Mouse (Mus musculus): ENCODE data around the gene Cadm4. TPM values are rescaled to one million over a fixed set of nuclear protein-coding genes. Genes with fewer than 3 reads are reported as not detected.

Cadm4 gene
- polyA plus RNA-seq, 1 experiment from 2014 or later = 90.6 TPM

DNA sequence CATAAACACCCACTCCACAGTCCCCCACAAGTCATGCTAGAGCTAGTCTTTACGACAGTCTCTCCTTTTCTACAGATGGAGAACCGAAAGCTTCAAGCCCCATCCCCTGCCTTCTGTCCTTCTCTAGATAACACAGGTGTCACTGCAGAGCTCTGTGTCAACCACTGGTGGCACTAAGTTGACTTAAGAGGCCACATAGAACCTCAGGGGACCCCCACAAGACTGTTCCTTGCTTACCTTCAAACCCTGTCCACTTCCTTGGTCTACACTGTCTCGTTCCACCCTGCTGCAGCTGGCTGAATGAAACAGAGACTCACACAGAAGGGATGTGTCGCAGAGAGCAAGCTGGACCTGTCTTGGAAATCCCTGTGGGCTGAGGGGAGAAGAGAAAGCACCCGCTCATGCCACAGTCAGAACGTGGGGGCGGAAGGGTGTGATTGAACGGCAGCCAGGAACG lies 29.9 kb upstream of the Cadm4 start, which contains the start of gene Irgc1:
Gene Irgc1 (minus strand): TSS at position 443 of the 457 bp plus-strand sequence.
- WGBS = 87% methylated on average over 9 of the region's 9 CpGs
- no peak within 1 kb of the TSS for H3K9ac ChIP-seq (replicated peaks)
- ATAC-seq (ENCODE audit: low FRiP score) = no peak
- no peaks in the 10 kb centered on the region for H3K36me3 ChIP-seq
- H3K4me2 ChIP-seq = no peak within 1 kb of the TSS
- no peaks in the 10 kb centered on the region for H3K4me1 ChIP-seq
- H3K4me3 ChIP-seq (replicated peaks) = no peak within 1 kb of the TSS
- H3K27me3 ChIP-seq (replicated peaks) = no peaks in the 10 kb centered on the region
- H3K27ac ChIP-seq (replicated peaks) = no peak within 1 kb of the TSS
- no peaks in the 10 kb centered on the region for H3K9me3 ChIP-seq (replicated peaks)

GRCm38 (mm10) chr7:24454199-24454598 lies 27.6 kb upstream of the Cadm4 start:
- Histone ChIP-seq H3K4me1 (no peaks in the 10 kb centered on the region), H3K9me3 (replicated peaks) (no peaks in the 10 kb centered on the region), H3K27ac (replicated peaks) (no peak overlapping the region), H3K4me3 (replicated peaks) (no peak overlapping the region), H3K4me2 (no peak overlapping the region), H3K9ac (replicated peaks) (no peak overlapping the region), H3K36me3 (no peaks in the 10 kb centered on the region), H3K27me3 (replicated peaks) (no peaks in the 10 kb centered on the region)
- ATAC-seq (ENCODE audit: low FRiP score) = no peak
- 75% methylated on average over 2 of the region's 2 CpGs for WGBS

- H3K36me3 ChIP-seq = no peaks in the 10 kb centered on the region
- H3K4me1 ChIP-seq = no peaks in the 10 kb centered on the region
- H3K4me3 ChIP-seq (replicated peaks) = no peak overlapping the region
- H3K9me3 ChIP-seq (replicated peaks) = no peaks in the 10 kb centered on the region
- H3K27me3 ChIP-seq (replicated peaks) = no peaks in the 10 kb centered on the region
- H3K9ac ChIP-seq (replicated peaks) = no peak overlapping the region
- no peak for ATAC-seq (ENCODE audit: low FRiP score)
- H3K4me2 ChIP-seq = no peak overlapping the region
- H3K27ac ChIP-seq (replicated peaks) = no peak overlapping the region
- WGBS = 84% methylated on average over 5 of the region's 5 CpGs
Observed at GRCm38 (mm10) chr7:24455726-24456125, 26.1 kb upstream of the Cadm4 start.

DNA sequence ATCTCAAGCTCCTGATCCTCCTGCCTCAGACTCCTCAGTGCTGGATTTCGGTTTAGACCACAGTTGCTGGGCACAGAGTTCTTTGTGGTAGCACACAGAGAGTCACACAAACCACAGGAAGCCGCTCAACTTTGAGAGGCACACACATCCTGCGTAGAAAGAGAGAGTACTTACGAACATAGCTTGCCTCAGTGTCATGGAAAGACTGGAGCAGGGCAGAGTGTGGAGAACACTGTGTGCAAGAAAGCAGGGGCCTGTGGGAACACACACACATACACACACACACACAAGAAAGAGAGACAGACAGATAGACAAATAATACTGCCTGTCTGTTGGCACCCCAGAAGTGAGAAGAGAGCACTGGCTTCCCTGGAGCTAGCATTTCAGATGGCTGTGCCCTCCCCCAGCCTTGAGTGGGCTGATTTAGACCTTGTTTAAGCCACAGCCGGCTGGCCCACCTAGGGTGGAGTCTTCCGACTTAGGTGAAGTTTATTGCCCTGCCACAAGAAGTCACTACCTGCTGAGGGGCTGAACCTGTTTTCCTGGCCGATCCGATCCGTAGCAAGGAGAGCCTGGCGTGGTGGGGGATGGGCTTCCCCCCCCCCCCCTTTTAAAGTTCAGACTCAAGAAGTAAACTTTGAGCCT lies 24.0 kb upstream of the Cadm4 start:
- Histone ChIP-seq H3K9me3 (replicated peaks) (no peaks in the 10 kb centered on the region), H3K27ac (replicated peaks) (no peak overlapping the region), H3K27me3 (replicated peaks) (no peaks in the 10 kb centered on the region), H3K4me3 (replicated peaks) (no peak overlapping the region), H3K4me1 (peaks cover 6% of the 10 kb centered on the region), H3K36me3 (no peaks in the 10 kb centered on the region), H3K4me2 (no peak overlapping the region), H3K9ac (replicated peaks) (no peak overlapping the region)
- ATAC-seq (ENCODE audit: low FRiP score) = no peak
- 56% methylated on average over 10 of the region's 10 CpGs for WGBS

GRCm38 (mm10) chr7:24459440-24459839 lies 22.4 kb upstream of the Cadm4 start:
- Histone ChIP-seq H3K4me2 (no peak overlapping the region), H3K9me3 (replicated peaks) (no peaks in the 10 kb centered on the region), H3K4me1 (peaks cover 11% of the 10 kb centered on the region), H3K27ac (replicated peaks) (no peak overlapping the region), H3K9ac (replicated peaks) (no peak overlapping the region), H3K4me3 (replicated peaks) (no peak overlapping the region), H3K36me3 (no peaks in the 10 kb centered on the region), H3K27me3 (replicated peaks) (no peaks in the 10 kb centered on the region)
- ATAC-seq (ENCODE audit: low FRiP score) = no peak
- WGBS = 91% methylated on average over 5 of the region's 5 CpGs

- ATAC-seq (ENCODE audit: low FRiP score) = no peak
- Histone ChIP-seq H3K27ac (replicated peaks) (no peak overlapping the region), H3K9me3 (replicated peaks) (no peaks in the 10 kb centered on the region), H3K27me3 (replicated peaks) (no peaks in the 10 kb centered on the region), H3K9ac (replicated peaks) (no peak overlapping the region), H3K4me1 (peaks cover 11% of the 10 kb centered on the region), H3K4me3 (replicated peaks) (no peak overlapping the region), H3K36me3 (no peaks in the 10 kb centered on the region), H3K4me2 (no peak overlapping the region)
- WGBS = 54% methylated on average over 3 of the region's 3 CpGs
Observed at GRCm38 (mm10) chr7:24459843-24460242, 22.0 kb upstream of the Cadm4 start.

GRCm38 (mm10) chr7:24461376-24462051 lies 20.3 kb upstream of the Cadm4 start:
- ATAC-seq (ENCODE audit: low FRiP score) = no peak
- no peak overlapping the region for H3K9ac ChIP-seq (replicated peaks)
- no peaks in the 10 kb centered on the region for H3K9me3 ChIP-seq (replicated peaks)
- H3K4me1 ChIP-seq = peaks cover 11% of the 10 kb centered on the region
- no peak overlapping the region for H3K4me2 ChIP-seq
- H3K36me3 ChIP-seq = no peaks in the 10 kb centered on the region
- no peak overlapping the region for H3K4me3 ChIP-seq (replicated peaks)
- H3K27ac ChIP-seq (replicated peaks) = no peak overlapping the region
- no peaks in the 10 kb centered on the region for H3K27me3 ChIP-seq (replicated peaks)
- 61% methylated on average over 14 of the region's 14 CpGs for WGBS

DNA sequence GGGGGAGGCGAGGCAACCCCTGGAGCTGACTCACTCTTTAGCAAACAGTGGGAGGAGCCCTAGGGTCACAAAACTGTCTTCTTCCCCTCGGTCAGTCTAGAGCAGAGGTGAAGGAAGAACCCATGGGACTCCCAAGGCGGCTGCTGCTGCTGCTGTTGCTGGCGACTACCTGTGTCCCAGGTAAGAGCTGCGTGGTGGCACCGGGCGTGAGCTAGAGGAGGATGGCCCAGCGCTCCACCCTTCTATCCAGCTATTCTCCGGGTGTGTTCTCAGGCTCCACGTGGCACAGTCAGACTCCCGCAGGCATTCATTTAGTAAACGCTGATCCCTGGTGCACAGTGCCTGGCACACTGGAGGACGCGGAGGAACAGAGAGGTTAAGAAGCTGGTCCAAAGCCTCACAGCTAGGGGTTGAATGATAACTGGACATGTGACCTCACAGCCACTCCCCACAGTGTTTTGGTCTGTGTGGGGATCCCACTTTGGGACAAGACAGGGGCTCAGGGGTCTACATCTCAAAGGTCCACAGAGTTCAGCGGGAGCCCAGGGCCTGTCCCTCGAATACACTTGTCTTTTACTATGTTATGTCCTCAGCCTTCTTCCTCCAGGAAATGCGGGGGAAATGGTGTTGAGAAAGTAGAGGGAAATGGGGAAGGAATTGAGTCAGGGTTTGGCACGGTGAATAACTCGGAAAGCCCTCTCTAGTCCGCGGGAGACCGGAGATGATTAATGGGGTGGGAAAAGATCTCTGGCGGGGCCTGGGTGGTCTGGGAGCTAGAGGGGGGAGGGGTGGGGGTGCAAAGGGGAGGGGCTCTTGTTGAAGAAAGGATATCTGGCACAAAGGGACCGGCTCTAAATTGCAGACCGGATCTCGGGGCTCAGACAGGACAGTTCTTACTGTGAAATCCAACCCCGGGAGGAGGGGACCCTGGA lies 19.2 kb upstream of the Cadm4 start, which contains the start of gene Plaur:
Gene Plaur (plus strand): TSS at position 97 of the 932 bp plus-strand sequence.
- H3K27ac ChIP-seq (replicated peaks) = no peak within 1 kb of the TSS
- no peaks in the 10 kb centered on the region for H3K36me3 ChIP-seq
- H3K27me3 ChIP-seq (replicated peaks) = no peaks in the 10 kb centered on the region
- peaks cover 11% of the 10 kb centered on the region for H3K4me1 ChIP-seq
- peak within 1 kb of the TSS; percentile 45 for H3K4me2 ChIP-seq
- 6% methylated on average over 27 of the region's 27 CpGs for WGBS
- no peak within 1 kb of the TSS for H3K9ac ChIP-seq (replicated peaks)
- H3K4me3 ChIP-seq (replicated peaks) = peak within 1 kb of the TSS; percentile 14
- peak; percentile 38 for ATAC-seq (ENCODE audit: low FRiP score)
- no peaks in the 10 kb centered on the region for H3K9me3 ChIP-seq (replicated peaks)

GRCm38 (mm10) chr7:24466835-24467234 lies 15.0 kb upstream of the Cadm4 start:
- H3K27ac ChIP-seq (replicated peaks) = no peak overlapping the region
- no peak overlapping the region for H3K4me3 ChIP-seq (replicated peaks)
- no peaks in the 10 kb centered on the region for H3K27me3 ChIP-seq (replicated peaks)
- H3K4me1 ChIP-seq = peaks cover 11% of the 10 kb centered on the region
- no peaks in the 10 kb centered on the region for H3K9me3 ChIP-seq (replicated peaks)
- no peak overlapping the region for H3K9ac ChIP-seq (replicated peaks)
- H3K4me2 ChIP-seq = no peak overlapping the region
- no peaks in the 10 kb centered on the region for H3K36me3 ChIP-seq
- WGBS = 92% methylated on average over 6 of the region's 6 CpGs
- ATAC-seq (ENCODE audit: low FRiP score) = no peak

DNA sequence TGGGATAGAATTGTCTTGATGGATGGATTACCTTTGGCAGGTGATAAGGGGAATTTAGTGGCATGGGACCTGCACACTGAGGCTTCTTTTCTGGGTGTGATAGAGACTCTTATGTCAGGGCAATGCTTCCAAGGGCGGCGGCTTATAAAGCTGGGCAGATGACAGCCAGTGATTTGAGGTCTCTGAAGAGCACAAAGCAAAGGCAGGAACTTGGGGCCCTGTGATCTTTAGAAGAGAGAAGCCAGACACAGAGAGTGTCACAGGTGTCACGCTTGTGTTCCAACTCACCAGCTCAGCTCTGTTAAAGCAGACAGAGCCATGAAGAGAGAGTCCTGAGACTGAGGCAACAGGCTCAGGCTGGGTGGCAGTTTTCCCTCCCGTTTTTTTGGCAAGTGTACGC lies 13.9 kb upstream of the Cadm4 start:
- H3K27me3 ChIP-seq (replicated peaks) = no peaks in the 10 kb centered on the region
- no peak overlapping the region for H3K9ac ChIP-seq (replicated peaks)
- no peak overlapping the region for H3K27ac ChIP-seq (replicated peaks)
- H3K4me1 ChIP-seq = peaks cover 4% of the 10 kb centered on the region
- no peaks in the 10 kb centered on the region for H3K36me3 ChIP-seq
- 83% methylated on average over 5 of the region's 5 CpGs for WGBS
- H3K4me2 ChIP-seq = no peak overlapping the region
- no peak for ATAC-seq (ENCODE audit: low FRiP score)
- H3K9me3 ChIP-seq (replicated peaks) = no peaks in the 10 kb centered on the region
- H3K4me3 ChIP-seq (replicated peaks) = no peak overlapping the region

DNA sequence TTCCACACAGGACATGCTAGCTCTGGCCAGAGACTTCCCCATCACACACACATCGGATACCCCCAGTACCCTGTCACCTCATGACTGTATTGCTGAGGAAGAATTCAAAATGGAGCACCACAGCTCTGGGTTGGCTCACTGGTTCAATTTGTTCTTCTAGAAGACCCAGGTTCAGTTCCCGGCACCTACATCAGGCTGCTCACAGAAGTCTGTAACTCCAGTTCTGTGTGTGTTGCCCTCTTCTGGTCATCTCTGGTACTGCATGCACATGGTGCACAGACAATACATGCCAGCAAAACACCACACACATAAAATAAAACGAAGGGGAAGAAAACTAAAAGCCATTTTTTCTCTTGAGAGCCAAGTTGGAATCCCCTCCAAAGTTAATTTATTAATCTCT lies 12.7 kb upstream of the Cadm4 start:
- no peak overlapping the region for H3K9ac ChIP-seq (replicated peaks)
- H3K27ac ChIP-seq (replicated peaks) = no peak overlapping the region
- no peak overlapping the region for H3K4me2 ChIP-seq
- 0 out of 2 replicates have a peak, but pooled peaks cover under 1% of the 10 kb centered on the region for H3K4me1 ChIP-seq
- WGBS = 79% methylated on average over 3 of the region's 3 CpGs
- no peak for ATAC-seq (ENCODE audit: low FRiP score)
- no peak overlapping the region for H3K4me3 ChIP-seq (replicated peaks)
- H3K36me3 ChIP-seq = no peaks in the 10 kb centered on the region
- H3K9me3 ChIP-seq (replicated peaks) = no peaks in the 10 kb centered on the region
- H3K27me3 ChIP-seq (replicated peaks) = no peaks in the 10 kb centered on the region

All from neural tube, embryonic 15.5 days (tissue).